Mouse (Mus musculus) adrenal gland, postnatal 25 days (tissue): ENCODE results near the gene Opn3. TPM values are rescaled to one million over a fixed set of nuclear protein-coding genes. Genes with fewer than 3 reads are reported as not detected.

Experiments used
- DNase-seq: peaks from one replicate; pipeline ENCODE4 v3.0.0; 2021; ENCODE audit warnings: mixed read lengths
- long read RNA-seq: library from polyadenylated mRNA; stranded (forward); transcript quantifications from one replicate; pipeline ENCODE4 v2.0.0, GENCODE M21; 2021
- total RNA-seq: library from RNA; stranded (reverse); gene quantifications from 2 replicates; pipeline ENCODE4 v1.2.3, GENCODE M21; 2021

Opn3 gene
- 7.2 and 10.4 TPM in 2 replicates for total RNA-seq
- long read RNA-seq, partial matches to known transcripts, result 0 of 3 reads
- long read RNA-seq, other reads (novel, unspliced or antisense), result 0 of 3 reads

DNA sequence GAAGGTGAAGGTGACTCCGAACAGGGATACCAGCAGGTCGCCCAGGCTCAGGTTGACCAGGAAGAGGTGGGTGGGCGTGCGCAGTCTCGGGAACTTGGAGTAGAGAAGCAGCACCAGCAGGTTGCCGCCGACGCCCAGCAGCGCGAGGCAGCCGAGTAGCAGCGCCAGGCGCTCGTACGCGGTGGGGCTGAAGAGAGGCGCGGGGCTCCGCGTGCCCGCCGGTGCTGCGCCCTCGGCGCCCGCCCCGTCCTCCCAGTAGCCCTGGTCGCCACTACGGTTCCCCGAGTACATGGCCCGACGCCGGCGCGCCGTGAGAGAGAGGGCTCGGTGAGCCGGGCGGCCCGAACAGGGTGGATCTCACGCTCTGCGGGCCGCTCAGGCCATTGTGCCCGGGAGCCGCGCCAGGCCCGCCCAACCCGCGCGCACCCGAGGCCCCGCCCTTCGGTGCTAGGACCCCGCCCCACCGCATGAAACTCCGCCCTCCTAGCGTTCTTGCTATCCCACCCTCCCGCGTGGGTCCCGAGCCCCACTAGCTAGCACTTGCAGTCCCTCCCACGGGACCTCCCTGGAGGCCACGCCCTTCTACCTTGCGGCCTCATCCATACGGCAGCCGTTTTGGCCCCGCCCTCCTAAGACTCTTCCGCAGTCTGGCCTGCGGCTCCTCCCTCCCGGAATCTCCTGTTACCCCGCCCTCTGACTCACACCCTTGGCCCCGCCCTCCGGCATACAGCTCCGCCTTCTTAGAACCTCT, at the start of gene Opn3, which contains the start of gene Chml:
Opn3 (minus strand) TSS at position 531 of the 751 bp plus-strand sequence.
Chml (minus strand) TSS at position 656 of the 751 bp plus-strand sequence.
- peak; percentile 99 for DNase-seq

- DNase-seq, result no peak
Observed at GRCm38 (mm10) chr1:175725771-175726170, 33.2 kb upstream of the Opn3 start.

- DNase-seq, result no peak
Observed at GRCm38 (mm10) chr1:175716832-175717231, 24.3 kb upstream of the Opn3 start.

DNA sequence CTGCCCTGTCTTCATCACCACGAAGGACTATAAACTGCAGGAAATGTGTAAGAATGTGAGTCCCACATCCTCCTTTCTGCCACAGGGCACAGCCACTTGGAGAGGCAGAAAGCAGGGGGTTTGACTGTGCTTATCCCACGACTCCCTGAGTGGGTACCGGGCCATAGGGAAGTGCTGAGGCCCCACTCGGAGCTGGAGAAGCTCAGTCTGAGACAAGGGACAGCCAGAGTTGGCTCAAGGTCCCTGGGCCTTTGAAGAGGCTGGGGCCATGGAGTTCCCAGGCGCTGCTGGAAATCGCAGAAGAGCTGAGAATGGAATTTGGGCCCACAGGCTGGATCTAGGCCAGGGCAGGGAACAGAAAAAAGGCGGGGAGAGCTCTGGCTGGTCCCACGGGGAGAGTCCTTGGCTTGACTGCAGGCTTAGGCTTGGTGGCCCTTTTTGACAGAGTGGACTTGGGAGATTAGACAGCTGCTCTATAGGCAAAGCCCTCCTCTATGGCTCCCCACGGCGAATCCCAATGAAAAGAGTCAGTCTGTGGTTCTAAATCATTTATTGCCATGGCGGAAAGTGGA, 19.8 kb upstream of the Opn3 start:
- peak; percentile 51 for DNase-seq

GRCm38 (mm10) chr1:175708013-175708412, 15.4 kb upstream of the Opn3 start:
- DNase-seq, result no peak

DNA sequence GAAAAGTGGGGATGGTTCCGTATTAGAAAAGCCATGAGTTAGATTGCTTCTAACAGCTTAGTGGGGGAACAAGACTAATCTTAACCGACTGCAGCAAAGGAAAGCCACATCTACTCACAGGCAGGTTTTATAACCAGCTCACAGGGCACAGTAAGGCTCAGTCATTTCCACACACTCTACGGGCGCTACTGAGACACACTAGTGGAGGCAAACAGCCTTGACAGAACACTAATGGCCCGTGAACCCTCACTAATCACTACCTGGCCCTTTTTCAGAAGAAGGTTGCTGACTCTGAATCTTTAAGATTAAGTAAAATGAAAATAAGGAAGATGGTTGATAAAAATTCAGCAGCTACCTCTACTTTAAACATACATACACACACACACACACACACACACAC, 15.0 kb upstream of the Opn3 start:
- DNase-seq, result no peak

GRCm38 (mm10) chr1:175701145-175701544, 8.6 kb upstream of the Opn3 start:
- DNase-seq, result no peak

- DNase-seq, result no peak
Observed at GRCm38 (mm10) chr1:175699796-175700195, 7.2 kb upstream of the Opn3 start.

GRCm38 (mm10) chr1:175699375-175699774, 6.8 kb upstream of the Opn3 start:
- DNase-seq, result no peak

DNA sequence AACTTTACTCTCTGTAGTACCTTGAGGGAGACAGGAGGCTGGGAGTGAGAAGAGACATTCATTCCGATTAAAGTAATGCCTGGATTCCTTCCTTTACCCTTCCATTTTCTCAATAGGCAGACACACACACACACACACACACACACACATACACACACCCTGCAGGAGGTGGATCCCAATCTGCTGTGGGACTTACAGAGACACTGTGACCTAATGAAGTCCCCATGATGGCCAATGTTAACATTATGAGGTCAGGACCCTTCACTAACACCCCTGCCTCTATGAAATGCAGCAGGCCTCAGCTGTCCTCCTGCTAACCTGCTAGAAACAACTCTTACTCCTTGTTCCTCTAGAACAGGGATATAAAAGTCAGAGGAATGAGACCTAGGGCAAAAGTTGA, 5.7 kb upstream of the Opn3 start, which contains the start of gene Wdr64:
Wdr64 (plus strand) TSS at position 301 of the 400 bp plus-strand sequence.
- DNase-seq, result no peak

- DNase-seq, result no peak
Observed at GRCm38 (mm10) chr1:175693429-175693960, 919 bp upstream of the Opn3 start.

DNA sequence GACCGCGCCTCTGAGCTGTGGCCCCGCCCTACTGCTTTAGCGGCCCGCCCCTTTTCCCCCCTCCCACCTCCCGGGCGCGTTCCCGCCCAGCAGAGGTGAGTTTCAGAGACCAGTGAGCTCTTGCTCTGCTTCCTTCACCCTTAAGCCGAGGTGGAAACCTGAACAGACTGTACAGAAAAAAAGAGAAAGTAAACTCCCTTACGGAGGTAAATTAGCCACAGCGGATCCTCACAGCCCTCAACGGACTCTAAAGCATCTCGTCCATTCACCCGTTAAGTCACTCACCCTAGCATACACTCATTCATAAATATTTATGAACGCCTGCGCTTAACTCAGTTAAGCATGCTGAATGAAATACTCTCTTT, 403 bp upstream of the Opn3 start:
- DNase-seq, result no peak

GRCm38 (mm10) chr1:175691686-175692245, 810 bp downstream of the Opn3 start:
- no peak for DNase-seq

DNA sequence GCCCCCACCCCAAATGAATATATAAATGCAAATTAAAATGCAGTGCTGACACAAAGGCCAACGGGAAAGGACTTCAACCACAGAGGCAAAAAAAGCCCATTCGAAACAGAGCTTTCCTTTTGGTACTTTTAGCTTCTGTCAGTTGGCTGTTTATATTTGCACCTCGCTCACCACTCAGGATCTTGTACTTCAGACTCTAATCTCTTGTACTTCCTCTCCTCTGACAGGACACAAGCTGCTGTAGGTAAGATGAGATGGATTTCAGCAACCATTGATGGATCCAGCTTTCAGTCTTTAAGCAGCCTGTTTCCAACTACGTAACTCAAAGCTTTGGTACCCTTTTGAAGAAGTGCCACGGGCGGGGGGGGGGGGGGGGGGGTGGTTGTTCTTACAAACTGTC, 11.6 kb downstream of the Opn3 start:
- DNase-seq, result no peak

- DNase-seq, result no peak
Observed at GRCm38 (mm10) chr1:175677459-175677858, 15.1 kb downstream of the Opn3 start.

DNA sequence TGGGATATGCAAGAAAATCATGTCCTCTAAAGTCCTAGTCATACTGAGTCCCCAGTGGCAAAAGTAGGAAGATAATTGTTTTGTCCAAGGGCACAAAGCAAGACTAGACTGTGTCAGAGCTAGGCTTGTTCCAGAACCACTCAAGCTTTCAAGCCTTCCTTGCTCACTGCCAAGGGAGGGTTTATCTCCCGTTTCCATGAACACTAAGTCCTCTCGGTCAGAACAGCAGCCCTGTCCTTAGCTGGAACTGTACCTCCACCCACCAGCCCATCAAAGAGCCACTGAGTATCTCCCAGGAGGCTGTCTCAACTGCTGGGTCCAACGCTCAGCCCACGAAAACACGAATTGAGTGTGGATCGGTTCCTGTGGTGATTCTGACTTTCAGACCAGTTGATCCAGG, 17.5 kb downstream of the Opn3 start:
- DNase-seq, result no peak

DNA sequence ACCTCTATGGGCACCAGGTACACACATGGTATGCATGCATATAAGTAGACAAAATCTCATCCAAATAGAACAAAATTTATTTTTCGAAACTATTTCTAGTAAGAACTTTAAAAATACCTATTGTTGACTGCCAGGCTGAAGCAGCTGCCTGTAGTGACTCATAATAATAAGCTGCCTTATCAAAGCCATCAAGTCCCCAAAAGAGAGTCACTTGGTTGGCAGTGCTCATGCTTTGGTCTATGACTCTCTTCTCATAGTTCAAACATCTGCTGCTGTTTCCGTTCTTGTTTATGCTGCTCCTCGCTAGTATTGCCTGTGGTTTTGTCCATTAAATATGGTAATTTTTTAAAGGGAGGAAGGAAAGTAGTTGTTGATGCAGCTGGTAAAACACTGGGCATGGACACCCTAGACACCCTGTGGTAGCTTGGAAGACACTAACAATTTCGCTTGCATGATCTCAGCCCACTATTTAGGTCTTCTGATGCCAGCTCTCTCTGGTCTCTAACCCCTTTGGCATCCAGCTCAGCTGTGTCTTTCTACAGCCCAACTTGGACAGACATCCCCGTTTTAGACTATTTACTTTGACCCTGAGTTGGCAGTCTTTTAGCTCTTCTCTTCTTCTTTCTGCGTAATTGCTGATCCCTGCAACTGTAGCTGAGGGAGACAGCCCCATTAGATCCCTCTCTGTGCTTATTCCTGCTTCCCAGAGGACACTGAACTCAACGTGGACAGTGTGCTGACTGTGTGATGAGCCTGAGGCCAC, 18.8 kb downstream of the Opn3 start:
- DNase-seq, result no peak

GRCm38 (mm10) chr1:175671626-175672025, 20.9 kb downstream of the Opn3 start:
- DNase-seq, result no peak

GRCm38 (mm10) chr1:175670042-175670441, 22.5 kb downstream of the Opn3 start:
- no peak for DNase-seq

DNA sequence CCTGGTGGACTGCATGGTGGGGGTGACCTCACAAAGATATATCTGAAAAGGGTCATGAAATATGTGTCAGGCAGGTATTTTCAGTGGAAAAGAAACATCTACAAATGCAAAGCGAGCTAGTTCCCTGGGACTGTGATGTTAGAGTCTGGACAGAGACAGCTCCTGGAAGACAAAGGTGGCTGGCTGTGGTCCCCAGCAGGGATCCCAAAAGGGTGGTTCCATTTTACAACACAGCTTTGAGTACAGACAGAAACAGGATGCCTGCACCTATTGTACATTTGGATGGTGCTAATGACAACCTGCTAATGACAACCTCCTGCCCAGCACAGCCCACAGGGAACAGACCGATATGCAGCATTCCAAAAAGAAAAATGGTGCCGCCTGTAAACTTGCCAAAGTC, 23.1 kb downstream of the Opn3 start:
- no peak for DNase-seq

GRCm38 (mm10) chr1:175668666-175669405, 23.7 kb downstream of the Opn3 start:
- no peak for DNase-seq

DNA sequence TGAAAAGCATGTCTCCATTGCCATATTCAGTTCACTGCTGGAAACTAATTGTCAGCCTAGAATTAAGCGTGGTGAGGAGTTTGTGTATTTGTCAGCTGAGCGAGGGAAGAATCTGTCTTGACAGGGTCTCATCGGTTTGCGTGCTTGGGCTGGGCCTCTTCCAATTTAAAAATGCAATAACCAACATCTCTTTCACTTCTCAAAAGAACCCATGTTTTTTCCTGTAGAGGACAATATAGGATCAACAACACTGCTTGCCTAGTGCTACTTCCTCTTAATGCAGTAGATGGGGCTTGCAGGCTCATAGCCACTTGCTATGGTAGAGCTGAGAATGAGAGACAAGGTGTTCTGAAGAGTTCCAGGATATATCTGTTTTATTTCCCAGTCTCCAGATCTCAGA, 32.7 kb downstream of the Opn3 start:
- no peak for DNase-seq
